In the genomic region with DNA sequence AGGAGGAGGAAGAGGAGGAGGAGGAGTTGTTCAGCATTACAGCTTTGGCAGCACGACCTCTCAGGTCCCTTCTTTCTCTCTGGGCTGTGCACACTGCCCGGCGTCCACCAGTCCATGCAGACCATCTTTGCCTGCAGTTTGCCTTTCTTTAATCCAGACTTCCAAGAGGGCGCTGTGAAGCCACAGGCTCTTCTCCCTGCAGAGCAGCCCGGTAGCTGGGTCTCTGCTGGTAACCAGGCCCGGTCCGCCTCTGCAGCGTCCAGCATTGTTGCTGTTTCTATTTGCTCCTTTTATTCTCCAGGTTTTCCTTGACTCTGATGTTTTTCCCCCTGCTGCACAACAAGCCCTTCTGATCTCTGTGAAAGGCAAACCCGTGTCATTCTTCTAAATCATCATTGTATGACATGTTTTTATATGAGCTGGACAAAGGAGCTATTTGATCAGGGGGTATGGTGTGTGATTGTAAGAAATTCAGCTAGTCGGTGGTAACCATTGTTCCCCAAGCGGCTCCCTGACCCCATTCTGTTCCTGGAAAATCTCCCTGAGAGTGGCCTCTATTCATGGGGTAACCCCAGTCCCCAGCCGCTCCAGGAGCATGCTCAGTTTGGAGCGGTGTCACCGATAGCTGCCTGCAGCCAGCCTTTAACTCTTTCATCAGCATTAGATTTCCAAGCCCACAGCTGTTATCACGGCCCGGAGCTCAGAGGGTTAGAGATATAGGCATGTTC, we compare ENCODE assay signal across 9 mouse cellular contexts. TPM values are rescaled to one million over a fixed set of nuclear protein-coding genes. Genes with fewer than 3 reads are reported as not detected.
DNase-seq lines count a peak whose midpoint lies in the region; ATAC-seq lines count a peak whose summit lies in the region.
"Had no signal": no experiment of that assay in that cellular context is flagged by ENCODE, and none has a peak within 500 bp of the region (broad histone marks: within the 10 kb centered on the region; RNA-seq: fewer than 3 reads in every experiment).

No protein-coding gene starts in this region.

- no peaks in the 10 kb centered on the region for H3K9me3 ChIP-seq in embryonic facial prominence, embryonic 14.5 days (ENCODE audit: control insufficient read depth, low read length)
- H3K9me3 ChIP-seq in midbrain, embryonic 12.5 days = no peaks in the 10 kb centered on the region
- H3K9me3 ChIP-seq: G1E had no signal

- peak; percentile 89 for ATAC-seq in embryonic facial prominence, embryonic 14.5 days (ENCODE audit: low read depth)
- peak; percentile 81 for ATAC-seq in midbrain, embryonic 12.5 days (ENCODE audit: low FRiP score, low read depth)
- no peak for ATAC-seq in activated CD4-positive, CD25-positive, alpha-beta regulatory T cell, adult 4 months

- peak; percentile 33 for DNase-seq in right cerebral cortex, adult 18-20 months
- DNase-seq in right cerebral cortex, postnatal 36 days (ENCODE audit: low spot score in 2 of 2) = no peak
- DNase-seq in embryonic facial prominence, embryonic 14.5 days (ENCODE audit: low spot score) = peak; percentile 74
- peak; percentile 67 for DNase-seq in heart, postnatal 4 days
- peak; percentile 9 to 33 for DNase-seq in left cerebral cortex, adult 18-20 months (ENCODE audit: low spot score in 2 of 2)
- DNase-seq in telencephalon, adult 2 months (ENCODE audit: low read depth, low spot score) = peak; percentile 28

- H3K4me3 ChIP-seq in embryonic facial prominence, embryonic 14.5 days (ENCODE audit: low read depth, low read length) = 0 out of 2 replicates have a peak overlapping the region, but pooled peaks have one; percentile 1
- peak overlapping the region; percentile 7 for H3K4me3 ChIP-seq in midbrain, embryonic 12.5 days

- 0 out of 2 replicates have a peak overlapping the region, but pooled peaks have one; percentile 21 for H3K9ac ChIP-seq in embryonic facial prominence, embryonic 14.5 days (ENCODE audit: low read depth, low read length)
- peak overlapping the region; percentile 32 for H3K9ac ChIP-seq in midbrain, embryonic 12.5 days (replicated peaks)

- H3K27me3 ChIP-seq in embryonic facial prominence, embryonic 14.5 days (replicated peaks; ENCODE audit: control insufficient read depth, insufficient read depth, low read length) = no peaks in the 10 kb centered on the region
- H3K27me3 ChIP-seq in midbrain, embryonic 12.5 days = peaks cover 82% of the 10 kb centered on the region

- peaks cover 12% of the 10 kb centered on the region for H3K4me1 ChIP-seq in embryonic facial prominence, embryonic 14.5 days (ENCODE audit: control insufficient read depth, insufficient read depth, low read length)
- H3K4me1 ChIP-seq in midbrain, embryonic 12.5 days = peaks cover 24% of the 10 kb centered on the region

- no peaks in the 10 kb centered on the region for H3K36me3 ChIP-seq in embryonic facial prominence, embryonic 14.5 days (ENCODE audit: control insufficient read depth, insufficient read depth, low read length)
- no peaks in the 10 kb centered on the region for H3K36me3 ChIP-seq in midbrain, embryonic 12.5 days
- H3K36me3 ChIP-seq: G1E had no signal

- H3K27ac ChIP-seq in embryonic facial prominence, embryonic 14.5 days (replicated peaks; ENCODE audit: low read depth, low read length) = no peak overlapping the region
- H3K27ac ChIP-seq in midbrain, embryonic 12.5 days (replicated peaks) = peak overlapping the region; percentile 63

- 7% methylated on average over 16 of the region's 16 CpGs for WGBS in embryonic facial prominence, embryonic 14.5 days
- WGBS in midbrain, embryonic 12.5 days = 2% methylated on average over 16 of the region's 16 CpGs

- H3K4me2 ChIP-seq in embryonic facial prominence, embryonic 14.5 days (ENCODE audit: low read depth, low read length) = peak overlapping the region; percentile 48
- H3K4me2 ChIP-seq in midbrain, embryonic 12.5 days (replicated peaks) = peak overlapping the region; percentile 47

RNA-seq across cellular contexts. Expression of a gene that starts 25.1 kb away (rescaled TPM):
- polyA plus RNA-seq in embryonic facial prominence, embryonic 14.5 days (2014; fragmentation: Nextera tagmentation; extraction: Ambion mirVana) = 0.25 TPM in 1 of 2 replicates, not detected in the other
- under 1 TPM in 1 of 2 experiments, not detected in 1; 0.45 TPM for total RNA-seq in heart, postnatal 4 days (2021)
- not detected for total RNA-seq in left cerebral cortex, adult 18-20 months (2021)
- 4.3 and 5.7 TPM in 2 replicates for polyA plus RNA-seq in midbrain, embryonic 12.5 days (2016; fragmentation: Nextera tagmentation; extraction: Ambion mirVana)
- not detected for polyA plus RNA-seq in activated CD4-positive, CD25-positive, alpha-beta regulatory T cell, adult 4 months (2017; shearing (Covaris generic))
- total RNA-seq: G1E had no signal
- polyA plus RNA-seq: G1E had no signal

RNA-seq across cellular contexts. Expression of a gene that starts 31.7 kb away (rescaled TPM):
- polyA plus RNA-seq in embryonic facial prominence, embryonic 14.5 days (2014; fragmentation: Nextera tagmentation; extraction: Ambion mirVana) = 18.9 and 19.8 TPM in 2 replicates
- 10 to 100 TPM; 25.4 to 27.8 TPM for total RNA-seq in heart, postnatal 4 days (2021)
- total RNA-seq in left cerebral cortex, adult 18-20 months (2021) = 1 to 10 TPM; 6.1 to 7.4 TPM
- polyA plus RNA-seq in midbrain, embryonic 12.5 days (2016; fragmentation: Nextera tagmentation; extraction: Ambion mirVana) = 7.7 and 8.4 TPM in 2 replicates
- 10 to 100 TPM; 26.7 to 70.7 TPM for polyA plus RNA-seq in activated CD4-positive, CD25-positive, alpha-beta regulatory T cell, adult 4 months (2017; shearing (Covaris generic))

RNA-seq across cellular contexts. Expression of a gene that starts 57.5 kb away (rescaled TPM):
- polyA plus RNA-seq in embryonic facial prominence, embryonic 14.5 days (2014; fragmentation: Nextera tagmentation; extraction: Ambion mirVana) = 6.1 and 6.9 TPM in 2 replicates
- 10 to 100 TPM; 24.0 to 25.0 TPM for total RNA-seq in heart, postnatal 4 days (2021)
- total RNA-seq in left cerebral cortex, adult 18-20 months (2021) = 10 to 100 TPM; 31.6 to 36.4 TPM
- 4.2 and 5.9 TPM in 2 replicates for polyA plus RNA-seq in midbrain, embryonic 12.5 days (2016; fragmentation: Nextera tagmentation; extraction: Ambion mirVana)
- polyA plus RNA-seq in activated CD4-positive, CD25-positive, alpha-beta regulatory T cell, adult 4 months (2017; shearing (Covaris generic)) = 10 to 100 TPM; 10.1 to 16.2 TPM

Comparison
In these comparisons a context has a peak if more than half of its experiments do, and no peak if none do; other contexts are left out.
1. DNase-seq: peak in right cerebral cortex, adult 18-20 months (single experiment), embryonic facial prominence, embryonic 14.5 days (single experiment), heart, postnatal 4 days (single experiment), left cerebral cortex, adult 18-20 months (2 of 2) and telencephalon, adult 2 months (single experiment); none in right cerebral cortex, postnatal 36 days (0 of 2).